Mouse (Mus musculus): ENCODE data around the gene Arpc1b.
A peak's percentile ranks its signal among the peaks of the same experiment; 100 is the strongest.
"Not testable (repeated sequence)": the region's sequence is repeated elsewhere in the genome, so short reads cannot be mapped to it uniquely, and the experiment has no call there.

Arpc1b gene

GRCm38 (mm10) chr5:145114606-145115473 lies 825 bp downstream of the Arpc1b start:
- peak; percentile 76 for DNase-seq

- DNase-seq, result no peak
Measured at GRCm38 (mm10) chr5:145115736-145116135, 1.7 kb downstream of the Arpc1b start.

GRCm38 (mm10) chr5:145116316-145116715 lies 2.3 kb downstream of the Arpc1b start:
- DNase-seq, result peak; percentile 85

- peak; percentile 67 for DNase-seq
Measured at GRCm38 (mm10) chr5:145116916-145117315, 2.9 kb downstream of the Arpc1b start.

GRCm38 (mm10) chr5:145118005-145118404 lies 4.0 kb downstream of the Arpc1b start:
- peak; percentile 30 for DNase-seq

GRCm38 (mm10) chr5:145118461-145118860 lies 4.4 kb downstream of the Arpc1b start:
- DNase-seq, result no peak

GRCm38 (mm10) chr5:145119385-145119784 lies 5.4 kb downstream of the Arpc1b start:
- no peak for DNase-seq

- DNase-seq, result no peak
Measured at GRCm38 (mm10) chr5:145120921-145121320, 6.9 kb downstream of the Arpc1b start.

- DNase-seq, result no peak
Measured at GRCm38 (mm10) chr5:145123396-145123795, 9.4 kb downstream of the Arpc1b start.

- DNase-seq, result no peak
Measured at GRCm38 (mm10) chr5:145126580-145126979, 12.6 kb downstream of the Arpc1b start.

GRCm38 (mm10) chr5:145129124-145129523 lies 15.1 kb downstream of the Arpc1b start:
- no peak for DNase-seq

GRCm38 (mm10) chr5:145129773-145130172 lies 15.8 kb downstream of the Arpc1b start:
- not testable (repeated sequence) for DNase-seq

GRCm38 (mm10) chr5:145130191-145130590 lies 16.2 kb downstream of the Arpc1b start:
- DNase-seq, result no peak

GRCm38 (mm10) chr5:145130995-145131394 lies 17.0 kb downstream of the Arpc1b start:
- no peak for DNase-seq

- DNase-seq, result not testable (repeated sequence)
Measured at GRCm38 (mm10) chr5:145133275-145133674, 19.3 kb downstream of the Arpc1b start.

GRCm38 (mm10) chr5:145138836-145139235 lies 24.8 kb downstream of the Arpc1b start:
- DNase-seq, result no peak

GRCm38 (mm10) chr5:145139571-145140519 lies 25.8 kb downstream of the Arpc1b start, which contains the start of the genes Pdap1 and Bud31:
Gene Pdap1 (minus strand): TSS chr5:145140238.
Gene Bud31 (plus strand): TSS chr5:145140362.
- peak; percentile 95 for DNase-seq

- no peak for DNase-seq
Measured at GRCm38 (mm10) chr5:145140611-145141010, 26.6 kb downstream of the Arpc1b start.

- DNase-seq, result peak; percentile 44
Measured at GRCm38 (mm10) chr5:145147748-145148147, 33.7 kb downstream of the Arpc1b start.

- no peak for DNase-seq
Measured at GRCm38 (mm10) chr5:145149294-145149693, 35.3 kb downstream of the Arpc1b start.

GRCm38 (mm10) chr5:145152690-145153089 lies 38.7 kb downstream of the Arpc1b start:
- DNase-seq, result no peak

- DNase-seq, result no peak
Measured at GRCm38 (mm10) chr5:145161361-145161760, 47.3 kb downstream of the Arpc1b start.

- peak; percentile 24 for DNase-seq
Measured at GRCm38 (mm10) chr5:145164710-145165109, 50.7 kb downstream of the Arpc1b start.

All from kidney, postnatal 14 days (tissue).